Mouse (Mus musculus): ENCODE measurements at regions not wholly inside any gene's neighbourhood (a gene's known extent, or its start where the extent isn't known, plus 50 kb on each side); places are given as distances from the start of the nearest gene placed in this dataset.

DNA sequence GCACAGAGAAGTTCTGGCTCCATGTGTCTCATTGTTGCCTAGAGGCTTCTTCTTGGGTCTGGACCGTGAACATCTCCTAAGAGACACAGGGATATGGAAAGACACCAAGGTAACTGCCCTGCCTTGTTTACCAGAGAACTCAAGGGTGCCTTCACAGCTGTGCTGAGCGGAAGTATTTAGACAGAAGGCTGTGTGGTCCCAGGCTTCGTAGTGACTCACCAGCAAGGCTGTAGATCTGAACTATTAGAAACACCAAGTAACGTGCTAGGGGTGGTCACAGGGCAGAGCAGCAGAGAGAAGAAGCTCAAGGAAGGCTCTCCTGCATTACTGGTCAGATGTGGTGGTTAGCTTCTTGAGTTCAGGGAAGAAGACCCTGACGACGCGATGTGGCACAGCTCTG is 51.6 kb upstream of the Lpp start:
- peak; percentile 24 to 31 for DNase-seq (ENCODE audit: low spot score in 2 of 2)

- DNase-seq (ENCODE audit: low spot score in 2 of 2): no peak
Measured at GRCm38 (mm10) chr16:24340646-24341045, 52.7 kb upstream of the Lpp start.

GRCm38 (mm10) chr16:24339320-24340265 is 53.7 kb upstream of the Lpp start:
- peak in 1 of 2 experiments; percentile 11 for DNase-seq (ENCODE audit: low spot score in 2 of 2)

GRCm38 (mm10) chr16:24338404-24338803 is 54.9 kb upstream of the Lpp start:
- no peak for DNase-seq (ENCODE audit: low spot score in 2 of 2)

DNA sequence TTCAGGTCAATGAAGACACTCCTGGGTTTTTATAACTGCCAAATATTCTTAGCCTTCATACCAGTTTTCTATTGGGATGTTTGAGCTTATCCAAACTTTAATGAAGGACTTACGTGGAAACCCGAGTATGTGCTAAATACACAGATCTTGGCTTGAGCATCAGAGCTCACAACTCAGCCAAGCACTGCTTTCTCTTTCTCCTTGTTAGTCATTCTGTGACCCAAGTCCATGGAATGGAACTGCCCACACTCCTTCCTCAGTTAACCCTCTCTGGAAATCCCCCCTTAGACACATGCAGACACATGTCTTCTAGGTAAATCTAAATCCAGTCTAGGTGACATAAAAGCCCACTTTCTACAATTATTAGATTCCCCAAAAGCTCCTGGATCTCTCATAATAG is 58.9 kb upstream of the Lpp start:
- no peak for DNase-seq (ENCODE audit: low spot score in 2 of 2)

- no peak for DNase-seq (ENCODE audit: low spot score in 2 of 2)
Measured at GRCm38 (mm10) chr16:24331446-24332020, 61.8 kb upstream of the Lpp start.

DNA sequence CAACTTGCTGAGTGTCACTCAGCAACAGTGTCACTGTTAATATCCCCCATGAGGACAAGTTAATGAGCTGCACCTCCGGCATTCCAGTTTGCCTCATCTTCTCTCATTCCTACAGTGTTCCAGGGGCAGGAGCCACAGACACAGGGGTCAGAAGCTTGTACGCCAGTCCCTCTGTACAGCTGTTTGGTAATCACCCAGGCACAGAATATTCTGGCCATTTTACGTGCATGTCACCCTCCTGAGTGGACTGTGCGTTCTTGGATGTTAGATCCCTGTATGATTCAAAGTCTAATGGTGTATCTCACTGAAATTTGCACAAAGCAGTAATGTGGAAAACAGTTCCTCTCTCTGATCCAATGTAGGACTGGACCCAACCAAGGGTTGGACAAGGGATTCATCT is 66.7 kb upstream of the Lpp start:
- no peak for DNase-seq (ENCODE audit: low spot score in 2 of 2)

DNA sequence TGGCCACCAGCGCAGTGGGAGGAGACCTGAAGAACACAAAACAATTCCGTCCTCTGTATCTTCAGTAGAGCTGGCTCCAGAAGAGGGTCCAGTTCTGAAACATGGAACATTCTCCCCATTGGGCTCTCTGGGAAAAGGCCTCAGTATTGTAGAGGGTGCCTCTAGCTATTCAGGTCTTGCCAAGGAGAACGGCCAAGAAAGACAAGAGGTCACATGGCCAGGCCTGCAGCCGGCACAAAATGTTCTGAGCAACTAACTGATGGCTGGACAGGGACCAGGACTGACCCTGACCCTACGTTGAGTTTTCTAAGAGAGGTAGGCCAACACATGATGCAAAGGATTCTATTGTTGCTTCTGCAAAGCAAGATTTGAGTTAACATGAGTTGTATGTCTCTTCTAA is 67.3 kb upstream of the Lpp start:
- no peak for DNase-seq (ENCODE audit: low spot score in 2 of 2)

- no peak for DNase-seq (ENCODE audit: low spot score in 2 of 2)
Measured at GRCm38 (mm10) chr16:24324917-24325316, 68.4 kb upstream of the Lpp start.

- DNase-seq (ENCODE audit: low spot score in 2 of 2): no peak
Measured at GRCm38 (mm10) chr16:24318723-24319437, 74.4 kb upstream of the Lpp start.

DNA sequence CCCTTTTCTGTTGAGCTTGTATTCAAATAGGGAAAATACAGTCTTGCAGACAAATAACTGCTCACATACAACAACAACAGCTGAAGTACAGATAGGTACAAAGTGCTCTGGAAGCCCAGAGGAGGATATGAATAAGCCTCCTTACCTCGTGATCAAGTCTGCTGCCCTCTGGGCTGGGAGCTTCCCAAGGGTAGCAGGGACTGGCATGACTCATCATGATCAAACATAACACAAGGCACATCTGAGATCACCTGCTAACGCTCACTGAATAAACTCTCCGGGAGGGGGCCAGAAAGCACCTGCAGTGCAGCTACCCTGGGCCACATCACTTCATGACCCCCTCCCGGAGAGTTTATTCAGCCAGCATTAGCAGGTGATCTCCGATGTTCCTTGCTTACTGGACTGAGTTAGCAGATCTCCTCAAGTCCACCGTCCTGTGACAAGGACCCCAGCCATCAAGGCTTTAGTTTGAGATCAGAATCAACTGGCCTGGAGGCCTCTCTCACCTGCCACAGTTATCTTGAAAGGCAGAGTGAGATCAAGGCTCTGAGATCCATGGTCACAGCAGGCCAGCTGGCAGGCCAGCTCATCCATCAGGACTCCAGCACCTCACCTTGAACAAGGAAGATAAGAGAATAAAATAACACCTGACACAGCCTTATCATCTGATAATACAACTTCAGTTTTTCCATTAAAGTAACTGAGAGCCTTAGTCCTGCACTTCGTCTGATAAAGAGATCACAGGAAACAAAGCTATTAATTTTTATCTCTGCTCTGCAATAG is 79.6 kb upstream of the Lpp start:
- no peak for DNase-seq (ENCODE audit: low spot score in 2 of 2)

DNA sequence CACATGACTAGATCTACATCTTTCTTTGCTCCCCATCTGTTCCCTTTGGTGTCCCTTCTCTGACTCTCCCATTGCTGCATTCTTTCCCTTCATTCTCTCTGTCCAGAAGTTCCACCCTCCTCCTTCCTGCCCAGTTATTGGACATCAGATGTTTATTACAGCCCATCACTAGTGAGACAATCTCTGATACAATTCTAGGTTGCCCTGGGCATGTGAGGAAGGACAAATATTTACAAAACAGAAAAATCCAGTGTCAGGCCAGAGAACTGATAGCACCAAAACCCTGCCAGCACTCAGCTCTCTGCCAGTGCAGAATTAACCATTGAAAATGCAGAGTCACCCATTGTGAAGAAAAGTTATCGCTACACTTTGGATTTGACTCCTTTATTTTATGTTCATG is 87.9 kb upstream of the Lpp start:
- no peak for DNase-seq (ENCODE audit: low spot score in 2 of 2)

- DNase-seq (ENCODE audit: low spot score in 2 of 2): no peak
Measured at GRCm38 (mm10) chr16:24296790-24297189, 96.5 kb upstream of the Lpp start.

DNA sequence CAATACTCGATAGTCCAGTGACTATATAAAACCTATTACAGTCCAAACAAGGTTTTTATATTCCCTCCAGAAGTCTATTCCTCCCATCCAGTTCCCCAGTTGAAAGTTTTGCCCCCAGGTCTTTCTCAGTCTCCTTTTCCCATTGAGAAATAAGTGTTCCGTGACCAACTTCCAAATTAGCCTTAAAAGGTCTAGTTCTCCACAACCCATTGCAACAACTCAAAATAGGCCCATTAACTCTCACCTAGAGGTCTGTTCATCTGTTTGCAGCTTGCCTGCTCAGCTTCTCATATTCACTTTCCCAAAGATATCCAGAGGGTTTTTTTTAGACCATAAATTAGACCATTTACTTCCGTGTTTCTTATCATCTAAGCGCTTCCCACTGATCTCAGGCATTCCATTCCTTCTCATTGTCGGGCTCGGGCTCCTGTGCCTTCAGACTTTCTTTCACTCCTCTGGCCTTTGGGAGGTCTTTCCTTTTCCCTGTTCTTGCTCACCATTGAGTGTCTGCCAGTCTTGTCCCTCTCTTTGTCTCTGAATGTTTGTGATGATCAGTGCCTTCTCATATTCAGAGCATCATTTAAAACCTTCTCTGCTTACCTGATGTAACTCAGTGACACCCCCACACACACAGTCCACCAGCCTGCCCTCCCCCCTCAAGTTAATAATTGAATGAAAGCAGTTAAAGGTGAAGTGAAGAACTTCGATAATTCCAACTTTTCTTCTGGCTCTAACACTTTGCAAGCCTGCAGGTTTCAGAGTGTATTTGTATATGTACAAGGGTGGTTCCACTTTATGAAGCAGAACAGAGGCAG is 97.5 kb upstream of the Lpp start:
- DNase-seq (ENCODE audit: low spot score in 2 of 2): no peak

DNA sequence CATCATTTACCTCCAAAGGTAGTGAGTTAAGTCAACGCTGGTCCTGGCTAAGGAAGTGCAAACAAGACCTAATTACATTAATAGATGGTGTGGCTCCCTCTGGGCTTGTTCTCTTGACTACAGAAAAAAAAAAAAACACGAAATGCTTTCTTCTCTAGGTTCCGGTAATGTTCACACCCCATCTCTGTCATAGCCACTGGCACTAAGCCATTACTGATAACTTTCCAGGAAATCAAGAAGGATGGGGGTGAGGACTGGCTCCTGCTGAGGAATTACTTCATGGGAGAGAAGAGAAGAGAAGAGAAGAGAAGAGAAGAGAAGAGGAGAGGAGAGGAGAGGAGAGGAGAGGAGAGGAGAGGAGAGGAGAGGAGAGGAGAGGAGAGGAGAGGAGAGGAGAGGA is 109.1 kb upstream of the Lpp start:
- DNase-seq (ENCODE audit: low spot score in 2 of 2): no peak

DNA sequence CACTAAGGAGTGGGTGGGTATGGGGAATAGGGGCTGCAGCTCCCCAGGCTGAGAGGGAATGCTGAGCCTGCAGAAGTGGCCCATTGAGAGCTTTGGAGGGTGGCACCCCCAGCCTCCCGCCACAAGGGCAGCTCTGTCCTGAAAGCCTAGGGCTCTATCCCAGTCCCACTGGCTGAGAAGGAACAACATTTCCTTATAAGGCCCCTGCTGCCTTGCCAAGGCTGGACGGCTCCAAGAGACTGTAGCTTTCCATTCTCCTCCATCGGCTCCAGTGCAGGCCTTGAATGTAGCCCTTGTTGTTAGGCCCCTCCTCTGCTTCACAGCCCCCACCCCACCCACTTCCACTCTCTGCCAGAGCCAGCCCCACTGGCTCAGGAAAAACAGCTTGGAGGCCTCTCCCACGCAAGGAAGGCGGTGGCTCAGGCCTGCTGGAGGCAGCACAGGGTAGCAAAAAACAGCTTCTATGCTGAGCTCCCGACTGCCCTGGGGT is 111.1 kb upstream of the Lpp start:
- peak; percentile 9 to 19 for DNase-seq (ENCODE audit: low spot score in 2 of 2)

- DNase-seq (ENCODE audit: low spot score in 2 of 2): no peak
Measured at GRCm38 (mm10) chr16:24281561-24281960, 111.7 kb upstream of the Lpp start.

DNA sequence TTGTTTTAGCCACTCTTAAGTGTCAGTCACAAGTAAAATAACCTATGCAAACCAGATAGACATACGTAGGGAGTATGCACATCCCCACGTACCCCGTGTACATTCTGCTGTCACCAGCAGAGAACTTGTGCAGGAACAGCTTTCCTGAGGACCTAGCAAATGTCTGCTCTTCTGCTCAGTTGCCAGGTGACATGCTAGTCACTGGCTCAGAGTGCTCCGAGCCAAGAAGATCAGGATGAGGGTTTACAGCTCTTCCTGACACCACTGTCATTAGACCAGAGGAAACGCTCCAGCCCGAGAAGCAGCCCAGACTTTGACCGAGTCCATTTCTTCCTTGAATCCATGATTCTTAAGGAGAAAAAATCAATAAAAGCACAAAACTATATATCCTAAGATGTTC is 115.5 kb upstream of the Lpp start:
- no peak for DNase-seq (ENCODE audit: low spot score in 2 of 2)

DNA sequence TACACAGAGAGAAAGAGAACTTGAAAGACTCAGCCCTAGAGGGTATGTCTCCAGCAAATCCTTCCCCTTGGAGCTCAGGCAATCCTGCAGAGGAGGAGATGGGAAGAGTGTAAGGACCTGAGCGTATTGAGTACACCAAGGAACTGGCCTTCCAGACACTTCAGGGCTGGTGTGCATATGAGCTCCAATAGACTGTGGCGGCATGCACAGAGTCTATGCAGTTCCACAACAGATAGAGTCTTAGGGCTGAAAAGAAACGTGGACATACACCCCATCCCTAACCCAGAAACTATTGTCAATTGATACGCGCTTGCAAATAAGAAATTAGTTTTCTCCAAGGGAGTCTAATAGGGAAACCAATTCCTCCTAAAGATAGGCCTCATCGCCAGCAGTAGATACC is 130.6 kb upstream of the Lpp start:
- no peak for DNase-seq (ENCODE audit: low spot score in 2 of 2)

- no peak for DNase-seq (ENCODE audit: low spot score in 2 of 2)
Measured at GRCm38 (mm10) chr16:24259711-24260230, 133.5 kb upstream of the Lpp start.

DNA sequence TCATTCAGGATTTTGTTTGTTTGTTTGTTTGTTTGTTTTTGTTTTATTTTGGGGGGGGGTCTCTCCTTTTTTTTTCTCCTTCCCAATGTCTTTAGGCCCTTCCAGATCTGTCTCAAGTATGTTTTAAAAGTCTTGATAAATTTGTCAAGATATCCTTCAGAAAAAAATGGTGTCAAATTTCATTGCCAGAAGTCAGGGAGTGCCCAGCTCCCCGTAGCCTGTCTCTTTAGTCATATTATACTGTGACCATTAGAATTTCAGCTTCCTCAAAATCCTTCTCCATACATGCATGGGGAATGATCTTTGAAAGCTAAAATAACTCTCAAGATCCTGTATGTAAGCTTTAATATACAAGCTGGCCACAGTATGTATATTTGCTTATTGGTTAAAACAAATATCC is 134.3 kb upstream of the Lpp start:
- no peak for DNase-seq (ENCODE audit: low spot score in 2 of 2)
